Mouse (Mus musculus) gastrocnemius, adult 18-20 months (tissue): ENCODE data around the gene Psmd2. TPM values are rescaled to one million over a fixed set of nuclear protein-coding genes. Genes with fewer than 3 reads are reported as not detected.

Experiments used
- DNase-seq: peaks from one replicate; pipeline ENCODE4 v3.0.0; 2021; ENCODE audit warnings: low spot score
- long read RNA-seq, 2 experiments: library from polyadenylated mRNA; stranded (forward); transcript quantifications; one replicate each; pipeline ENCODE4 v2.0.0; 2021
- total RNA-seq, 2 experiments: library from RNA; stranded (reverse); gene quantifications; 2 replicates each; pipeline ENCODE4 v1.2.3; 2021

Gene Psmd2
- total RNA-seq: 100 to 1,000 TPM; 251 to 253 TPM
- long read RNA-seq, experiment 1, transcript Psmd2-201 (21 exons, 2,961 nt): major isoform, 543 of 605 reads
- long read RNA-seq, experiment 1, partial matches to known transcripts: 29 of 605 reads
- long read RNA-seq, experiment 1, other reads (novel, unspliced or antisense): 33 of 605 reads
- long read RNA-seq, experiment 2, transcript Psmd2-201 (21 exons, 2,961 nt): major isoform, 478 of 529 reads
- long read RNA-seq, experiment 2, partial matches to known transcripts: 42 of 529 reads
- long read RNA-seq, experiment 2, other reads (novel, unspliced or antisense): 9 of 529 reads

GRCm38 (mm10) chr16:20651076-20651946 is at the start of gene Psmd2:
Gene Psmd2 (plus strand): TSS chr16:20651652.
- DNase-seq: peak; percentile 97

DNA sequence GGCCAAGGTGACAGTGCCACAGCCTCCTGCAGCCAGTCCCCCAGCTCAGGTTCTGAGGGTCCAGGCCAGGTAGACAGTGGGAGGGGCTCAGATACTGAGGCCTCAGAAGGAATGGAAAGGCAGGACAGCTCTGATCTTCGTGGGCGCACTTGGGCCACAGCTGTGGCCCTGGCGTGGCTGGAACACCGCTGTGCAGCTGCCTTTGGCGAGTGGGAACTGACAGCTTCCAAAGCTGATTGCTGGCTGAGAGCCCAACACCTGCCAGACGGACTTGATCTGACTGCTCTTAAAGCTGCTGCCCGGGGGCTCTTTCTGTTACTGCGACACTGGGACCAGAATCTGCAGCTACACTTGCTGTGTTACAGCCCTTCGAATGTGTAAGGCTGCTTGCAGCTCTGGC is 46.7 kb upstream of the Psmd2 start:
- DNase-seq: no peak

DNA sequence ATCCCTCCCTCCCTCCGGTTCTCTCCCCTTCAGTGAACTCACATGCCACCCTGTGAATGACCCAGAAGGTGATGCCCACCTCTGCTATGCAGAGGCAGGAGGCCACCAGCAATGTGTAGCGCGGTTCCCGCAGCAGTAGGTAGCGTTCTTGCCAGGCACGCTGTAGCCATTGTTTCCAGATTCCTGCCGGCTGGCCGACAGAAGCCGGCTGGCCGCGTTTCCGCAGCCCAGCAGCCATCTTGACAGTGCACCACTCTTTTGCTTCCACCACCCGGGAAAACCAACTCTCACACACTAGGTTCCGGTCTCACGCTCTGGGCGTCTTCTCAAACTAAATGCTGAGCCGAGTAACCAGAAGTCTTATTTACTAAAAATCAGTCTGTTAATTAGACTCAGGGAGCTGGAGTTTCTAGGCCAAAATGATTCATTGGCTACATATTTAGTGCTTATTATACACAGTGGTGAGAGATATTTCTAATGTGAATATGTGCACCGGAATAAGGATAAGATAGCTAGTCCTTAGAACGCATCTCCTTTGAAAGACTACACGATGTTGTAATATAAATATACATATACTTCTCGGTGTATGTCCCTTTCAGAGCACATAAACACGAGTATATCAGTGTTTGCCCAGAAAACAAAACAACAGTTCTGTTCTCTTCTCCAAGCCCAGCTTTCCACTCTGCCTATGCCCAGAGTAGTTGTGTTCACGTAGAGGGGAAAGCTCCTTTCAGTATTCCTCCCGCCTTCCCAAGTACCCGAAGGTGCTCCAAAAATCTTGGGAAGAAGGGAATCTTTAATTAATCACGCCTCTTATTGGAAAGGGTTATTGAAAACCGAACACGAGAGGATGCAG is 40.7 kb upstream of the Psmd2 start:
- DNase-seq: peak; percentile 73

DNA sequence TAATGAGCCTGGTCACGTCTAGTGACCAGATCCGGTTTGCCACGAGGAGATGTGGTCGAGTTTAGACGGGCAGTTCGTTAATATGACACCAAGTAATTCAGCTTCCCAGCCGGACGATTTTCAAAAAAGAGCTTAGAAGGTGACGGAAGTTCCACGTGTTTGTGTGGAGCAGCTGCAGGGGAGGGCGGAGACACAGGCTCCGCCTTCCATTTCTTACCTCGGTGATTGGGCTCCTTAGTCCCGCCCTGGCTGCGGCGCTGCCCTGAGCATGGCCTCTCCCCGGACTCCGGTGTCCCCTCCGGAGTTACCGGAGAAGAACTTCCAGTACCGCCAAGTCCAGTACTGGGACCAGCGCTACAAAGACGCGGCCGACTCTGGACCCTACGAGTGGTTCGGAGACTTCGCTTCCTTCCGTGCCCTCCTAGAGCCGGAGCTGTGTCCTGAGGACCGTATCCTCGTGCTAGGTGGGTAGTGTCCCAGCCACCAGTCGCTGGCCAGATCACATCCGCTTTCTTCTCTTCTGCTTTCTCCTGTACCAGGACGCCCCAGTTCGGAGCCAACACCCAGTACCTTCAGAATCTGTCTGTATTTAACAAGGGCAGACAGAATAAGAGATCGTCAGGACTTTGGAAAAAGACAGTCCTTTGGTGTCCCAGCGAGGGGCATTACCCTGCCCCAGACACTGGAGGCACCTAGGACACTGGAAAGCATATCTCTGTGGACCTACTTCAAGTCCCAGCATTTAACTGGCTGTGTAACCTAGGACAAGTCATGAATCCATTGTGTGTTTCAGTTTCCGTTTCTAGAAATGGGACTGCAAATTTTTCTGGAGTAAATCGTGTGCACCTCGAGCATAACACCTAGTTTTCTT is 39.9 kb upstream of the Psmd2 start, which contains the start of the genes Eef1akmt4, Gm49333 and Alg3:
Gene Eef1akmt4 (plus strand): TSS at position 237 of the 871 bp plus-strand sequence.
Gene Gm49333 (plus strand): TSS at position 254 of the 871 bp plus-strand sequence.
Gene Alg3 (minus strand): TSS at position 379 of the 871 bp plus-strand sequence.
- DNase-seq: peak; percentile 89

DNA sequence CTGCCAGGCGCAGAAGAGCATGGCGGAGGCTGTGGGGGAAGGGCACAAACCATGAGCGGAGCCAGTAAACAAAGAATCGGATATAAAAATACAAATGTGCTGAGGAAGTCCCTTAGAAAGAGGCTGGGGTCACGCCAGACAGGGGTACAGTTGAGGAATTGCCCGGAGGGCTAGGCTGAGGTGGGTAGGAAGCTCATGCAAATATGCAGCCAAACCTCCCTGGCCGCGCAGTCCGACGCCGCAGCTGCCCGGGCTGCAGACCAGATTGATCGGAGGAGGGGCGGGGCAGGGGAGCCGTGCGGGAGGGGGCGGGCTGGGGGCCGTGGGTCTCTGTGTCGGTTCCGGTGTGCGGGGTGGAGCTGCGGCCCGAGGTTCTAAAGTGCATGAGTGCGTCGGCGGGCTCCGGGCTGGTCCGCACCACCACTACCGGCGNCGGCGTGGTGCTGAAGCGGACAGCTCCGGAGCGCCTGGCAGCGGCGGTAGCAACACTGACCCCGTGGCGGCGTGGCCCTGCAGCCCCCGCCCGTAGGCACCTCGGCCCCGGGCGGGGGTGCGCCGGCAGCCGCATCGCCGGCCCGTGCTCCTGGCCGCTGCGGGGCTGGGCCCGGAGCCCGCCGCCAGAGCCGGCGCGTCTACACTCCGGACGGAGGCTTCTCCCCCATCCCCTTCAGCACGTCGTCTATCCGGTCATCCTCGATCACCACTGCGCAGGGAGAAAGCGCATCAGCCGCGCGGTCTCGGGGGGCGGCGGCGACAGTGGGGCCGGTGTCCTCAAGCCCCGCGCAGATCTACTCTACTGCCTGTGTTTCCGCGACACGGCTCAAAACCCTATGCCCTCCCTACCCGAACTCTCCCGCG is 31.7 kb upstream of the Psmd2 start:
- no peak for DNase-seq

GRCm38 (mm10) chr16:20620399-20620735 is 31.1 kb upstream of the Psmd2 start:
- DNase-seq: no peak

DNA sequence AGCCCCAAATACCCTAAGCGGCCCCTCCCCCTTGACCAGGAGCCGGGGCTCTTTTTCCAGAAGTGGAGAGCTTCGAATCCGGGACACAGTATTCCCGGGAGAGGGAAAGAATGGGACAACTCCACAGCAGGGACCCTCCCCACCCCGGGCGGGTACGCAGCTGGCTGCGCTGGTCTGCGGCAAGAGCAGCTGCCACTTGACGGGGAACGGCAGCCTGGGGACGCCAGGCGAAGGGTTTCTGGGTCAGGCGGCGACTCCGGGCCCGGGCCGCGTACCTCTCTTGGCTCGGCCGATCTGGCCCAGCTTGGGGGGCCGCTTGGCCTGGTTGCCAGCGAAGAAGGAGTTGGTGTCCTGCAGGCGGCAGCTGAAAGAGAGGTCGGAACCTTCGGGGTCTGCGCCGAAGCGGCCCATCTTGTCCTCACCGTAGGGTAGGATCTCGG is 30.7 kb upstream of the Psmd2 start:
- no peak for DNase-seq

DNA sequence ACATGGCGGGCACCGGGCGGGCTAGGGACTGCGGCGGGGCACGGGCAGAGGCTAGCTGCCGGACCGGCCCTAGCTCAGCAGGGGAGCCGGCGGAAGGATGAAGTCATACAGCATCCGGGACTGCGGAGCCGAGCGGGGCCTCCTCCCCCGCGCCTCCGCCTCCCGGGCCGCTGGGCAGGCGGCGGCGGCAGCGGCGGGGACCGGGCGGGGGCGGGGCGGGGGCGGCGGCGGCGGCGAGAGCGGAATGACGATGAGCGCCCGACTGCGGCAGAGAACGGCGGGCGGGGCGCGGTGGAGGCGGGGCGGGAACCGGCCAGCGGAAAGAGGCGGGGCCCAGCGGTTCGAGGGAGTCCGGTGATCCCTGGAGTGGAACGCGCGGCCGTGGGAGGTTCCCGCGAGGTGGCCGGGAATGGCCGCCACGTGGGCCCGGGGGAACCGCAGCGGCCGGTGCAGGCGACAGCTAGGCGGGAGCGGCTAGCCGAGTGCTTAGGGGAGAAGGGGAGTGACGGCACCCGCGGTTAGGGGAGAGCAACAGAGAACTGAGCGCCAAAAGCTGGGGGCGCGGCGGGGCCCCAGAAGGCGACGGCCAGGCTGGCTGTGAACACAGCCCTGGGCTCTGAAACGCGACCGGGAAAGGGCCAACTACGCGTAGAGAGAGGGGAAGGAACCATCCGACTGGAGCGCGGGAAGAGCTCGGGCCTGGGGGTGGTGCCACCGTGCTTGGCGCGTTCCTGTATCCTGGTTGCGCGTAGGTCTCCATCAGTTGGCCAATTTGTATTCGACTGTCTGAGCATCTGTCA is 30.1 kb upstream of the Psmd2 start, which contains the start of gene Camk2n2:
Gene Camk2n2 (minus strand): TSS at position 97 of the 800 bp plus-strand sequence.
- peak; percentile 59 for DNase-seq

DNA sequence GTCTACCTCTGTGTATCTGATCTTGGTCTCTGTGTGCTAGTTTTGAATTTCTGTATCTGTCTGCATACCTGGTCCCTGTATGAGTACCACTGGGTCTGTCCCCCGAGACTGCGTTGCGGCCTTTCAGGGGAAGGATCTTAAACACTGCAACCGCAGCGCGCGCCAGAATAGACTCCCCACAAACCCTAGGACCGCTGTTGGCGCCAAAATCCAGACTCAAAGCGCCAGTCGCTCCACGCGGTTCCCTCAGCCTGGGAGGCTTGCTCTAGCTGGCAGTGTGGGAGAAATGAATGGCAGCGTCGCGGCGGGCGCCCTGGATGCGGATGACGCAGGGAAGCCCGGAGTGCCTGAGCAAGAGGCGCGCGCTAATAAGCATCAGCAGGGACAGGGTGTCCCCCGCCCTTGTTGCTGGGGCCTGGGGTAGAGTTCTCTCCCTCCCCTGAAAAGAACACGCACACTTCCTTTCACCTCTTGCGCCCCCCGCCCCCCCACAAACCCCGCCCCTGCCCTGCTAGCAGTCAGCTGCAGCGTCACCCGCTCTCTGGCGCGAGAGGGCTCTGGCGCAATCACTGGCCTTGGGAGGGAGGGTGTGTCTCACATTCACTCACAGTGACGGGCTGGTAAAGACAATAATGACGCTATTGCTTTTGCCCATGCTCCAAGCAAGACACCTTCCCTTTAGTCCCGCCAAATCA is 29.3 kb upstream of the Psmd2 start:
- peak; percentile 59 for DNase-seq

DNA sequence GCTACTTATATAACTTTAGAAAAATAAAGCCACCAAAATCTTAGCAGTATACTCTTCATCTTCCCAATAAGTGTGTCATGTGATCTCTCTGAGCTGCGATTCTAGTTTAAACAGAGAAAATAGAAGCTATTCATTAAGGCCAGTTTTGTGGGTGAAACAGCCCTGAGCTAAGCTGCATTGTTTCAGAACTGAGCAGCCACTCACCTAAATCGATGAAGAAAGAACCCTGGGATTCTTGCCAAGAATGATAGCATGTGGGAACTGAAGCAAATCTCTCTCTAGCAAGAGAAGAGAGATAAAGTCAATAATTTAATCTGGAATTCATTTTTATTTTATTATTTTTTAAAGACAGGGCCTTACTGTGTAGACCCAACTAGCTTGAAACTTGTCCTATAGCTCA is 28.2 kb upstream of the Psmd2 start:
- no peak for DNase-seq

DNA sequence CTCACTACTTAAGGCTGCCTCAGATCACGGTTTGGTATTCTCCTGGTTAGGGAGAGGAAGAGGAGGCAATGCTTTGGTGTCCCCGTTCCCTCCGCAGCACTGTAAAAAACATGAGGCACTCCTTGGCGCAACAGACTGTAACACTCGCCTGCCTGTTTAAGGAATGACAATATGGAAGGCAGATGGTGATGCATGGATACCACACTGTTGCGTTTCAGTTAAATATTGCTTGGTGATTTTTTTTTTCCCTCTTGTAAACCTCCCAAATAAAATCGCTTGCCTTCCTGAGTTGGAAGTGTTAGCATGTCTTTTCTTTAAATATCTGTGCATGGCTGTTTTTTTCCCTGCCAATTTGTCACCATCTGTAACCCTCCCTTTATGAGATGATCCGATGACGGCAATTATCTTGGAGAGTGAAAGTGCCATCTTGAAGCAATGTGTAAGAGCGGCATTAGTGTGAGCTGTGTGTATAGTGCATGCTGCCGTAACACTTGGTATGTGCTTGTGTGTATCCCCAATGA is 22.5 kb upstream of the Psmd2 start:
- no peak for DNase-seq

GRCm38 (mm10) chr16:20629731-20630634 is 21.5 kb upstream of the Psmd2 start, which contains the start of gene Ece2:
Gene Ece2 (plus strand): TSS chr16:20629828.
- DNase-seq: no peak

GRCm38 (mm10) chr16:20637410-20637809 is 14.0 kb upstream of the Psmd2 start:
- no peak for DNase-seq

DNA sequence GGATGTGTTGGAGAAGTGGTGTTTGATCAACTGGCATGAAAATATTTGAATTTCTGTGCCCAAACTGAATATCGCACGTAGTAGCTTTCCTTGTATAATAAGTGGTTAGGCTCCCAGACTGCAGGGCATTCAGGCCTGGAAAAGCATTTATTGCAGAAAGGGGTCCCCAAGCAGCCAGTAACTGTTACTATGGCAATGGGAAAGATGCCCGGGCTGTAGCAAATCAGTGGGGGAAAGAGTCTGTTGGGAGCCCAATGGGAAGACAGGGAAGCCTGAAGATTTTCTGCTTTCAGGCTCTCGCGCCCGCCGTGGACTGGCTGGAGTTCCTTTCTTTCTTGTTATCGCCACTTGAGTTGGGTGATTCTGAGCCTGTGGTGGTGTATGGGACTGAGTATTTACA is 13.1 kb upstream of the Psmd2 start:
- DNase-seq: no peak

GRCm38 (mm10) chr16:20642161-20642560 is 9.3 kb upstream of the Psmd2 start:
- peak; percentile 68 for DNase-seq

DNA sequence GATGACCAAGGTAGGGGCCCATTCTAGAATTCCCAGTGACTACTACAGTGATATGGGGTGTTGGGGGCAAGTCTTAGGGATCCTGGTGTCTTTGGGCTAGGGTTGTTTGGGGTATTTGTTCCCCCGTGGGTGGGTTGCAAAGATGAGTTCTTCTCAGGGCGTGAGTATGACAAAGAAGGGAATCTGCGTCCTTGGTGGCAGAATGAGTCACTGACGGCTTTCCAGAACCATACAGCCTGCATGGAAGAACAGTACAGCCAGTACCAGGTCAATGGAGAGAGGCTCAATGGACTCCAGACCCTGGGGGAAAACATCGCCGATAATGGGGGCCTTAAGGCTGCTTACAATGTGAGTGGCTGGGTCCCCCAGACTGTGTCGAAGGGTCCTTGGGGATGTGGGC is 7.5 kb upstream of the Psmd2 start:
- DNase-seq: no peak

DNA sequence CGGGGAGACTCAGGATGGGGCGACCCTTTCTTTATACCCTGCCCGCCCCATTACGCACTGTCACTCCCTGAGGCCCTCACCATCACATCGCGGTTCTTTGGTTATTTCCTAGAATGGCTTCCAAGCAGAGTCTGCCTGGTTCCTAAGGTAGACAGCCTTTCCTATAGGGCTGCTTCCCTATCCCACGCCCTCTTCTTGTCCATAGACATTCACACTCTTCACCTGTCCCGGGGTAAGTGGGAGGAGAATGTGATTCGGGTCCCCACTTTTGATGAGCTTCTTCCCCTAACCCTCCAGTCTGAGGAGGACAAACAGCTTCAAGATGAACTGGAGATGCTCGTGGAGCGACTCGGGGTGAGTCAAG is 477 bp downstream of the Psmd2 start:
- DNase-seq: no peak
